Comparison of ENCODE assay signal across 8 mouse cellular contexts in genomic region chr13:47335996-47336684, GRCm38 (mm10).
A peak's percentile ranks its signal among the peaks of the same experiment; 100 is the strongest.
DNase-seq lines count a peak whose midpoint lies in the region; ATAC-seq and TF ChIP-seq lines count a peak whose summit lies in the region.

No protein-coding gene starts in this region.

- no peak overlapping the region for H3K4me2 ChIP-seq in midbrain, postnatal 0 days (ENCODE audit: low read depth, low read length, poor library complexity, severe bottlenecking)

- DNase-seq in midbrain, embryonic 10.5 days (ENCODE audit: low spot score) = no peak
- no peak for DNase-seq in midbrain, postnatal 0 days (ENCODE audit: low spot score)
- peak; percentile 12 for DNase-seq in embryo, embryonic 10 days (ENCODE audit: low spot score)
- peak; percentile 51 to 56 for DNase-seq in heart, adult 9 months (ENCODE audit: low spot score in 2 of 2)
- peak; percentile 44 for DNase-seq in left cerebral cortex, postnatal 36 days (ENCODE audit: low spot score in 2 of 2)
- DNase-seq in kidney, adult 9 months = no peak

- H3K27ac ChIP-seq in midbrain, embryonic 10.5 days (replicated peaks) = peak overlapping the region; percentile 63; the same call in 1 of the 2 replicates
- no peak overlapping the region for H3K27ac ChIP-seq in midbrain, postnatal 0 days (ENCODE audit: low read depth, low read length)

- no peaks in the 10 kb centered on the region for H3K27me3 ChIP-seq in midbrain, embryonic 10.5 days (ENCODE audit: low read depth, poor library complexity, severe bottlenecking)
- no peaks in the 10 kb centered on the region for H3K27me3 ChIP-seq in midbrain, postnatal 0 days (ENCODE audit: insufficient read depth, low read length)

- intact Hi-C loops in left cerebral cortex, postnatal 36 days (cut with DNase I) = no loop called here

- H3K4me1 ChIP-seq in midbrain, embryonic 10.5 days = peaks cover 12% of the 10 kb centered on the region
- H3K4me1 ChIP-seq in midbrain, postnatal 0 days (ENCODE audit: insufficient read depth, low read length) = no peaks in the 10 kb centered on the region

- H3K9me3 ChIP-seq in midbrain, embryonic 10.5 days (replicated peaks) = no peaks in the 10 kb centered on the region
- no peaks in the 10 kb centered on the region for H3K9me3 ChIP-seq in midbrain, postnatal 0 days (ENCODE audit: low read length)

- TF ChIP-seq CTCF in midbrain, postnatal 0 days (IDR thresholded peaks at IDR 0.05) = no peak

- ATAC-seq in midbrain, postnatal 0 days (ENCODE audit: low FRiP score) = no peak
- no peak for ATAC-seq in megakaryocyte-erythroid progenitor cell, adult 5-6 weeks (replicated peaks; ENCODE audit: low FRiP score, low TSS enrichment, poor library complexity, severe bottlenecking)
- no peak for ATAC-seq in erythroid progenitor cell, adult 5-6 weeks (replicated peaks; ENCODE audit: low FRiP score, poor library complexity, severe bottlenecking)

- H3K4me3 ChIP-seq in midbrain, embryonic 10.5 days = no peak overlapping the region
- H3K4me3 ChIP-seq in midbrain, postnatal 0 days (ENCODE audit: low read depth, low read length) = no peak overlapping the region

- WGBS in midbrain, embryonic 10.5 days = 80% methylated on average over 16 of the region's 16 CpGs
- WGBS in midbrain, postnatal 0 days = 61% methylated on average over 16 of the region's 16 CpGs

- no peak overlapping the region for H3K9ac ChIP-seq in midbrain, postnatal 0 days (replicated peaks; ENCODE audit: low read length, poor library complexity, severe bottlenecking)

- H3K36me3 ChIP-seq in midbrain, embryonic 10.5 days = no peaks in the 10 kb centered on the region
- no peaks in the 10 kb centered on the region for H3K36me3 ChIP-seq in midbrain, postnatal 0 days (ENCODE audit: insufficient read depth, low read length)

Comparison
In these comparisons a context has a peak if more than half of its experiments do, and no peak if none do; other contexts are left out.
1. DNase-seq: peak in embryo, embryonic 10 days (single experiment), heart, adult 9 months (2 of 2) and left cerebral cortex, postnatal 36 days (2 of 2); none in midbrain, embryonic 10.5 days (single experiment), midbrain, postnatal 0 days (single experiment) and kidney, adult 9 months (single experiment).